8 mouse cellular contexts compared by ENCODE assay signal in the genomic region with DNA sequence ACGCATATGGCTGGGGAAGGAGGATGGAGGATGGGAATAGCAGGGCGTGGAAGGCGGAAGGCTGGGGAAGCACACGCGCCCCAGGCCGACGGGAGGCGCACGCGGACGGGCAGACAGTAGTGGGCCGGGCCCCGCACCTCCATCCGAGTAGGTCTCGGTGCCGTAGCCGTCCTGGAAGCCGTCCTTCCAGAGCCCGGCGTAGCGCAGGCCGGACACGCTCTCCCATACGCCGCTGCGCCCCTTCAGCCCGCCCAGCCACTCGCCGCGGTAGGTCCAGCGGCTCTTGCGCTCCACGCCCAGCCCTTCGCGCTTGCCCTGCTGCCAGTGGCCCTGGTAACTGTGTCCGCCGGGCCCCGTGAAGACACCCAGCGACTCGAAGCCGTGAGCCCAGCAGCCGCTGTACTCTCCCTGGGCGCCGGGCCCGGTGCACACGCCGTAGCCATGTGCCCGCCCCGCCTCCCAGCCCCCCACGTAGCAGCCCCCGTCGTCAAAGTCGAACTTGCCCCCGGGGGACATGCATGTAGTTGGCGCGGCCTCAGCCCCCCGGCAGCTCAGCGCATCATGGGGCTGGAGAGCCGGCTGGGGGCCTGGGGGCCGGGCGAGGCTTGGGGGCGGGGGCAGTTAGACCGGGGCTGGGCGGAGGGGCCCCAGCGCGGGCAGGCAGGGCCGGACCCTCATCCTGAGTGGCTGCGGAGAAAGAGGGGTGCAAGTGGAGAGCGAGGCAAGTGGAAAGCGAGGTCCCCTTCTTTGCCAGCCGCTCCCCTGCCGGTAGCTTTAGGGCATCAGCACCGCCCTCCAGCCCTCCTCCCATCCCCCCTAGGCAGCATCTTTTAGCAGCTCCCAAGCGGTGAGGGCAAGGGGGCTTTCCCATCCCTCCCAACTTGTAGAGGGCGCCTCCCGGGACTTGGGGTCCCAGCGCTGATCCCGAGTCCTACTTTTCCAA. TPM values are rescaled to one million over a fixed set of nuclear protein-coding genes. Genes with fewer than 3 reads are reported as not detected.
A peak's percentile ranks its signal among the peaks of the same experiment; 100 is the strongest.
DNase-seq lines count a peak whose midpoint lies in the region; ATAC-seq and TF ChIP-seq lines count a peak whose summit lies in the region.

No protein-coding gene starts in this region.

- peak; percentile 59 for ATAC-seq in embryonic facial prominence, embryonic 11.5 days (replicated peaks; ENCODE audit: insufficient number of reproducible peaks, low FRiP score, low TSS enrichment, low read depth)
- peak; percentile 66 for ATAC-seq in heart, postnatal 0 days (ENCODE audit: insufficient read depth, low read depth)

- H3K4me1 ChIP-seq in embryonic facial prominence, embryonic 11.5 days (ENCODE audit: control insufficient read depth, insufficient read depth, low read length): peaks cover 3% of the 10 kb centered on the region
- H3K4me1 ChIP-seq in heart, postnatal 0 days (ENCODE audit: control insufficient read depth, insufficient read depth): peaks cover 13% of the 10 kb centered on the region

- TF ChIP-seq EP300 in heart, postnatal 0 days (IDR thresholded peaks at IDR 0.05; ENCODE audit: low read depth): no peak

- WGBS in embryonic facial prominence, embryonic 11.5 days: 0% methylated on average over 69 of the region's 78 CpGs
- WGBS in heart, postnatal 0 days: under 1% methylated on average over 64 of the region's 78 CpGs

- H3K4me2 ChIP-seq in embryonic facial prominence, embryonic 11.5 days (ENCODE audit: low read depth, low read length): peak overlapping the region; percentile 100
- H3K4me2 ChIP-seq in heart, postnatal 0 days (ENCODE audit: low read depth, low read length): peak overlapping the region; percentile 95

- peak; percentile 47 to 60 for DNase-seq in adrenal gland, adult 18-20 months (ENCODE audit: low spot score in 2 of 2)
- no peak for DNase-seq in adrenal gland, adult 8-10 months
- DNase-seq in adrenal gland, adult 2 months: peak; percentile 75
- peak; percentile 62 for DNase-seq in embryonic facial prominence, embryonic 11.5 days (ENCODE audit: low spot score)
- no peak for DNase-seq in heart, postnatal 0 days (ENCODE audit: low spot score)
- peak; percentile 62 for DNase-seq in kidney, postnatal 14 days
- peak; percentile 67 for DNase-seq in lung, postnatal 10 days
- DNase-seq in right cerebral cortex, adult 2 months (ENCODE audit: low spot score in 2 of 2): peak; percentile 66 to 71

- H3K4me3 ChIP-seq in embryonic facial prominence, embryonic 11.5 days (ENCODE audit: low read depth, low read length): peak overlapping the region; percentile 58
- H3K4me3 ChIP-seq in heart, postnatal 0 days (ENCODE audit: low read depth, low read length): peak overlapping the region; percentile 58

- TF ChIP-seq CTCF in heart, postnatal 0 days (IDR thresholded peaks at IDR 0.05; ENCODE audit: low read depth): no peak

- H3K27me3 ChIP-seq in embryonic facial prominence, embryonic 11.5 days (ENCODE audit: control insufficient read depth, insufficient read depth, low read length): peaks cover 39% of the 10 kb centered on the region
- peaks cover 67% of the 10 kb centered on the region for H3K27me3 ChIP-seq in heart, postnatal 0 days (ENCODE audit: control insufficient read depth, insufficient read depth, low read length)

- H3K9ac ChIP-seq in embryonic facial prominence, embryonic 11.5 days (replicated peaks; ENCODE audit: low read length): peak overlapping the region; percentile 60
- H3K9ac ChIP-seq in heart, postnatal 0 days (replicated peaks; ENCODE audit: low read depth, low read length): peak overlapping the region; percentile 50

- no peaks in the 10 kb centered on the region for H3K36me3 ChIP-seq in embryonic facial prominence, embryonic 11.5 days (replicated peaks; ENCODE audit: control insufficient read depth, insufficient read depth, low read depth, low read length)
- H3K36me3 ChIP-seq in heart, postnatal 0 days (replicated peaks; ENCODE audit: control insufficient read depth, insufficient read depth, low read length): no peaks in the 10 kb centered on the region

- H3K27ac ChIP-seq in embryonic facial prominence, embryonic 11.5 days (replicated peaks; ENCODE audit: low read depth, low read length): no peak overlapping the region
- H3K27ac ChIP-seq in heart, postnatal 0 days (ENCODE audit: low read depth): no peak overlapping the region

- no peaks in the 10 kb centered on the region for H3K9me3 ChIP-seq in embryonic facial prominence, embryonic 11.5 days (replicated peaks; ENCODE audit: control insufficient read depth, low read length)
- H3K9me3 ChIP-seq in heart, postnatal 0 days (replicated peaks; ENCODE audit: control insufficient read depth, low read length): no peaks in the 10 kb centered on the region

RNA-seq across cellular contexts. Expression of a gene that starts 1.7 kb away (rescaled TPM):
- total RNA-seq in adrenal gland, adult 18-20 months (2021): 1 to 10 TPM; 3.0 TPM
- total RNA-seq in adrenal gland, adult 8-10 months (2022): 1 to 10 TPM; 3.3 to 6.9 (median 5.3) TPM
- 1 to 10 TPM; 2.5 to 3.0 TPM for total RNA-seq in adrenal gland, adult 2 months (2021)
- 4.0 and 6.8 TPM in 2 replicates for polyA plus RNA-seq in adrenal gland, adult 2 months (2012; rRNA removed)
- polyA plus RNA-seq in embryonic facial prominence, embryonic 11.5 days (2014; fragmentation: Nextera tagmentation; extraction: Ambion mirVana): 1.2 and 1.3 TPM in 2 replicates
- 0.15 and 0.38 TPM in 2 replicates for total RNA-seq in heart, postnatal 0 days (2014; rRNA removed; ENCODE audit: low replicate concordance)
- polyA plus RNA-seq in heart, postnatal 0 days (2015; fragmentation: Nextera tagmentation; extraction: Ambion mirVana): 0.03 and 0.10 TPM in 2 replicates

RNA-seq across cellular contexts. Expression of a gene that starts 8.6 kb away (rescaled TPM):
- total RNA-seq in adrenal gland, adult 18-20 months (2021): 10 to 100 TPM; 25.8 to 29.4 TPM
- 10 to 100 TPM; 24.5 to 29.3 (median 26.0) TPM for total RNA-seq in adrenal gland, adult 8-10 months (2022)
- 10 to 100 TPM; 21.9 to 24.8 TPM for total RNA-seq in adrenal gland, adult 2 months (2021)
- polyA plus RNA-seq in adrenal gland, adult 2 months (2012; rRNA removed): 27.3 and 30.3 TPM in 2 replicates
- 8.4 and 13.4 TPM in 2 replicates for polyA plus RNA-seq in embryonic facial prominence, embryonic 11.5 days (2014; fragmentation: Nextera tagmentation; extraction: Ambion mirVana)
- total RNA-seq in heart, postnatal 0 days (2014; rRNA removed; ENCODE audit: low replicate concordance): 0.93 and 3.9 TPM in 2 replicates
- 5.6 and 5.7 TPM in 2 replicates for polyA plus RNA-seq in heart, postnatal 0 days (2015; fragmentation: Nextera tagmentation; extraction: Ambion mirVana)

RNA-seq across cellular contexts. Expression of a gene that starts 20.4 kb away (rescaled TPM):
- 10 to 100 TPM; 10.9 to 12.0 TPM for total RNA-seq in adrenal gland, adult 18-20 months (2021)
- 10 to 100 TPM; 16.1 to 22.6 (median 21.0) TPM for total RNA-seq in adrenal gland, adult 8-10 months (2022)
- 10 to 100 TPM; 11.6 to 21.6 TPM for total RNA-seq in adrenal gland, adult 2 months (2021)
- polyA plus RNA-seq in adrenal gland, adult 2 months (2012; rRNA removed): 6.0 and 6.7 TPM in 2 replicates
- polyA plus RNA-seq in embryonic facial prominence, embryonic 11.5 days (2014; fragmentation: Nextera tagmentation; extraction: Ambion mirVana): 19.0 and 19.6 TPM in 2 replicates
- total RNA-seq in heart, postnatal 0 days (2014; rRNA removed; ENCODE audit: low replicate concordance): 12.2 and 17.7 TPM in 2 replicates
- 13.3 and 13.4 TPM in 2 replicates for polyA plus RNA-seq in heart, postnatal 0 days (2015; fragmentation: Nextera tagmentation; extraction: Ambion mirVana)

RNA-seq across cellular contexts. Expression of a gene that starts 22.9 kb away (rescaled TPM):
- total RNA-seq in adrenal gland, adult 18-20 months (2021): 1 to 10 TPM; 6.1 to 7.4 TPM
- total RNA-seq in adrenal gland, adult 8-10 months (2022): 10 to 100 TPM in 2 of 4 experiments, 1 to 10 TPM in 2; 6.9 to 17.8 (median 11.7) TPM
- total RNA-seq in adrenal gland, adult 2 months (2021): 1 to 10 TPM; 6.3 to 7.3 TPM
- 3.0 and 4.2 TPM in 2 replicates for polyA plus RNA-seq in adrenal gland, adult 2 months (2012; rRNA removed)
- polyA plus RNA-seq in embryonic facial prominence, embryonic 11.5 days (2014; fragmentation: Nextera tagmentation; extraction: Ambion mirVana): 4.5 and 6.0 TPM in 2 replicates
- total RNA-seq in heart, postnatal 0 days (2014; rRNA removed; ENCODE audit: low replicate concordance): 1.8 and 1.9 TPM in 2 replicates
- polyA plus RNA-seq in heart, postnatal 0 days (2015; fragmentation: Nextera tagmentation; extraction: Ambion mirVana): 1.1 and 1.2 TPM in 2 replicates

Comparison
In these comparisons a context has a peak if more than half of its experiments do, and no peak if none do; other contexts are left out.
1. DNase-seq: peak in adrenal gland, adult 18-20 months (2 of 2), adrenal gland, adult 2 months (single experiment), embryonic facial prominence, embryonic 11.5 days (single experiment), kidney, postnatal 14 days (single experiment), lung, postnatal 10 days (single experiment) and right cerebral cortex, adult 2 months (2 of 2); none in adrenal gland, adult 8-10 months (single experiment) and heart, postnatal 0 days (single experiment).